ENCODE assay signal across 8 mouse cellular contexts in the genomic region with DNA sequence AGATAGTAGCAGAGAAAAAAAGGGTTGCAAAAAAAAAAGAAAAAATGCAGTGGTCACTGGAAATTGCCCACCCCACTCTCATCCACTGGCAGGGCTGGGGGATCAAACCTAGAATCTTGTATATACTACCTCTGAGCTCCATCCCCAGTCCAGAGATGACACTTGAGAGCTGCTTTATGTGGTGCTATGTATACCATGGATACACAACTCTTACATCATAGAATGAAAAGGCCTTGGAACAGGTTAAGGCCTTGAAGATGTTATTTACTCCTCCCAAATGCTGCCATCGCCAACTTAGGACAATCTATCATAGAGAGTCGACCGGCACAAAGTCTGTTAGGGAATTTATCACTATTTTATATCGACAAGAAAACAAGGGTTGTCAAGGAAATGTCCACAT. TPM values are rescaled to one million over a fixed set of nuclear protein-coding genes. Genes with fewer than 3 reads are reported as not detected.
A peak's percentile ranks its signal among the peaks of the same experiment; 100 is the strongest.
DNase-seq lines count a peak whose midpoint lies in the region; ATAC-seq and TF ChIP-seq lines count a peak whose summit lies in the region.

No protein-coding gene starts in this region.

- 83% methylated on average over 4 of the region's 4 CpGs for WGBS in embryonic facial prominence, embryonic 15.5 days
- 83% methylated on average over 4 of the region's 4 CpGs for WGBS in hindbrain, postnatal 0 days
- 89% methylated on average over 4 of the region's 4 CpGs for WGBS in midbrain, embryonic 16.5 days

- ATAC-seq in embryonic facial prominence, embryonic 15.5 days (ENCODE audit: insufficient number of reproducible peaks, low FRiP score, low TSS enrichment, low read depth), result no peak
- ATAC-seq in hindbrain, postnatal 0 days, result no peak
- ATAC-seq in midbrain, embryonic 16.5 days, result no peak

- no peak for TF ChIP-seq CTCF in layer of hippocampus, adult 2 months (conservative IDR thresholded peaks at IDR 0.05)
- no peak for TF ChIP-seq CTCF in hindbrain, postnatal 0 days (IDR thresholded peaks at IDR 0.05; ENCODE audit: low read depth)

- peak overlapping the region; percentile 66 for H3K4me2 ChIP-seq in embryonic facial prominence, embryonic 15.5 days (replicated peaks)
- H3K4me2 ChIP-seq in hindbrain, postnatal 0 days (ENCODE audit: low read depth, low read length), result peak overlapping the region; percentile 94
- H3K4me2 ChIP-seq in midbrain, embryonic 16.5 days (ENCODE audit: low read length), result peak overlapping the region; percentile 69

- H3K27ac ChIP-seq in layer of hippocampus, adult 2 months, result peak overlapping the region; percentile 99
- H3K27ac ChIP-seq in embryonic facial prominence, embryonic 15.5 days (replicated peaks), result peak overlapping the region; percentile 99
- peak overlapping the region; percentile 98 for H3K27ac ChIP-seq in hindbrain, postnatal 0 days
- H3K27ac ChIP-seq in midbrain, embryonic 16.5 days (ENCODE audit: low read length), result peak overlapping the region; percentile 92

- peaks cover 42% of the 10 kb centered on the region for H3K36me3 ChIP-seq in embryonic facial prominence, embryonic 15.5 days
- H3K36me3 ChIP-seq in hindbrain, postnatal 0 days (ENCODE audit: insufficient read depth, low read length), result peaks cover 33% of the 10 kb centered on the region
- H3K36me3 ChIP-seq in midbrain, embryonic 16.5 days (ENCODE audit: control insufficient read depth, insufficient read depth, low read length), result peaks cover 21% of the 10 kb centered on the region

- no peaks in the 10 kb centered on the region for H3K9me3 ChIP-seq in embryonic facial prominence, embryonic 15.5 days (replicated peaks)
- H3K9me3 ChIP-seq in hindbrain, postnatal 0 days (ENCODE audit: low read length), result no peaks in the 10 kb centered on the region
- H3K9me3 ChIP-seq in midbrain, embryonic 16.5 days (replicated peaks; ENCODE audit: control insufficient read depth, low read length, poor library complexity, severe bottlenecking), result no peaks in the 10 kb centered on the region

- peaks cover 39% of the 10 kb centered on the region for H3K4me1 ChIP-seq in embryonic facial prominence, embryonic 15.5 days
- peaks cover 24% of the 10 kb centered on the region for H3K4me1 ChIP-seq in hindbrain, postnatal 0 days (ENCODE audit: insufficient read depth, low read length)
- peaks cover 33% of the 10 kb centered on the region for H3K4me1 ChIP-seq in midbrain, embryonic 16.5 days (ENCODE audit: control insufficient read depth, insufficient read depth, low read length)

- no peaks in the 10 kb centered on the region for H3K27me3 ChIP-seq in embryonic facial prominence, embryonic 15.5 days
- H3K27me3 ChIP-seq in hindbrain, postnatal 0 days (ENCODE audit: insufficient read depth, low read length), result no peaks in the 10 kb centered on the region
- no peaks in the 10 kb centered on the region for H3K27me3 ChIP-seq in midbrain, embryonic 16.5 days (ENCODE audit: control insufficient read depth, insufficient read depth, low read depth, low read length)

- H3K4me3 ChIP-seq in layer of hippocampus, adult 2 months, result peak overlapping the region; percentile 57
- peak overlapping the region; percentile 99 for H3K4me3 ChIP-seq in embryonic facial prominence, embryonic 15.5 days (replicated peaks)
- H3K4me3 ChIP-seq in hindbrain, postnatal 0 days (ENCODE audit: low read length), result peak overlapping the region; percentile 89
- H3K4me3 ChIP-seq in midbrain, embryonic 16.5 days (ENCODE audit: low read depth, low read length), result peak overlapping the region; percentile 76; the same call in 1 of the 2 replicates

- H3K9ac ChIP-seq in embryonic facial prominence, embryonic 15.5 days, result peak overlapping the region; percentile 9; the same call in 1 of the 2 replicates
- 0 out of 2 replicates have a peak overlapping the region, but pooled peaks have one; percentile 97 for H3K9ac ChIP-seq in hindbrain, postnatal 0 days (replicated peaks; ENCODE audit: low read length)
- H3K9ac ChIP-seq in midbrain, embryonic 16.5 days (ENCODE audit: low read depth, low read length), result 0 out of 2 replicates have a peak overlapping the region, but pooled peaks have one; percentile 36

- no peak for DNase-seq in layer of hippocampus, adult 2 months (ENCODE audit: low spot score in 2 of 2)
- DNase-seq in layer of hippocampus, adult 8-10 months (ENCODE audit: low spot score in 2 of 2), result no peak
- no peak for DNase-seq in hindbrain, postnatal 0 days (ENCODE audit: low spot score)
- DNase-seq in Muller cell, postnatal 12 days (ENCODE audit: inconsistent ontology term), result no peak
- DNase-seq in urinary bladder, postnatal 10 days (ENCODE audit: low spot score), result no peak
- DNase-seq in retina, embryonic 14.5 days (ENCODE audit: low spot score), result no peak

RNA-seq across cellular contexts. Expression of a gene that starts 2.1 kb away (rescaled TPM):
- total RNA-seq in layer of hippocampus, adult 2 months (2021), result 10 to 100 TPM; 60.3 to 72.5 TPM
- 10 to 100 TPM; 56.2 to 72.2 (median 65.5) TPM for total RNA-seq in layer of hippocampus, adult 8-10 months (2022)
- 17.1 and 17.3 TPM in 2 replicates for polyA plus RNA-seq in embryonic facial prominence, embryonic 15.5 days (2015; fragmentation: Nextera tagmentation; extraction: Ambion mirVana)
- total RNA-seq in hindbrain, postnatal 0 days (2014; rRNA removed), result 36.6 and 40.7 TPM in 2 replicates
- 10.4 and 12.1 TPM in 2 replicates for polyA plus RNA-seq in hindbrain, postnatal 0 days (2015; fragmentation: Nextera tagmentation; extraction: Ambion mirVana)
- polyA plus RNA-seq in midbrain, embryonic 16.5 days (2015; fragmentation: Nextera tagmentation; extraction: Ambion mirVana), result 9.1 and 12.5 TPM in 2 replicates

RNA-seq across cellular contexts. Expression of a gene that starts 17.4 kb away (rescaled TPM):
- 10 to 100 TPM; 29.2 to 35.3 TPM for total RNA-seq in layer of hippocampus, adult 2 months (2021)
- total RNA-seq in layer of hippocampus, adult 8-10 months (2022), result 10 to 100 TPM; 30.0 to 35.5 (median 34.0) TPM
- 46.3 and 55.9 TPM in 2 replicates for polyA plus RNA-seq in embryonic facial prominence, embryonic 15.5 days (2015; fragmentation: Nextera tagmentation; extraction: Ambion mirVana)
- 57.2 and 58.5 TPM in 2 replicates for total RNA-seq in hindbrain, postnatal 0 days (2014; rRNA removed)
- polyA plus RNA-seq in hindbrain, postnatal 0 days (2015; fragmentation: Nextera tagmentation; extraction: Ambion mirVana), result 27.0 and 31.4 TPM in 2 replicates
- 32.9 and 36.0 TPM in 2 replicates for polyA plus RNA-seq in midbrain, embryonic 16.5 days (2015; fragmentation: Nextera tagmentation; extraction: Ambion mirVana)

RNA-seq across cellular contexts. Expression of a gene that starts 27.9 kb away (rescaled TPM):
- 1 to 10 TPM; 5.0 to 7.6 TPM for total RNA-seq in layer of hippocampus, adult 2 months (2021)
- 1 to 10 TPM; 4.5 to 7.3 (median 5.5) TPM for total RNA-seq in layer of hippocampus, adult 8-10 months (2022)
- polyA plus RNA-seq in embryonic facial prominence, embryonic 15.5 days (2015; fragmentation: Nextera tagmentation; extraction: Ambion mirVana), result 8.0 and 8.8 TPM in 2 replicates
- 8.6 and 9.4 TPM in 2 replicates for total RNA-seq in hindbrain, postnatal 0 days (2014; rRNA removed)
- polyA plus RNA-seq in hindbrain, postnatal 0 days (2015; fragmentation: Nextera tagmentation; extraction: Ambion mirVana), result 7.7 and 7.9 TPM in 2 replicates
- polyA plus RNA-seq in midbrain, embryonic 16.5 days (2015; fragmentation: Nextera tagmentation; extraction: Ambion mirVana), result 16.5 and 17.6 TPM in 2 replicates

RNA-seq across cellular contexts. Expression of a gene that starts 34.9 kb away (rescaled TPM):
- total RNA-seq in layer of hippocampus, adult 2 months (2021), result 100 to 1,000 TPM; 118 to 127 TPM
- total RNA-seq in layer of hippocampus, adult 8-10 months (2022), result 100 to 1,000 TPM; 118 to 139 (median 120) TPM
- polyA plus RNA-seq in embryonic facial prominence, embryonic 15.5 days (2015; fragmentation: Nextera tagmentation; extraction: Ambion mirVana), result 48.6 and 52.4 TPM in 2 replicates
- total RNA-seq in hindbrain, postnatal 0 days (2014; rRNA removed), result 49.0 and 174 TPM in 2 replicates
- 29.4 and 29.7 TPM in 2 replicates for polyA plus RNA-seq in hindbrain, postnatal 0 days (2015; fragmentation: Nextera tagmentation; extraction: Ambion mirVana)
- polyA plus RNA-seq in midbrain, embryonic 16.5 days (2015; fragmentation: Nextera tagmentation; extraction: Ambion mirVana), result 38.4 and 49.5 TPM in 2 replicates

RNA-seq across cellular contexts. Expression of a gene that starts 42.5 kb away (rescaled TPM):
- total RNA-seq in layer of hippocampus, adult 2 months (2021), result 10 to 100 TPM in 1 of 2 experiments, 1 to 10 TPM in 1; 9.0 to 12.0 TPM
- 10 to 100 TPM in 1 of 4 experiments, 1 to 10 TPM in 3; 8.1 to 17.1 (median 9.6) TPM for total RNA-seq in layer of hippocampus, adult 8-10 months (2022)
- 14.6 and 14.7 TPM in 2 replicates for polyA plus RNA-seq in embryonic facial prominence, embryonic 15.5 days (2015; fragmentation: Nextera tagmentation; extraction: Ambion mirVana)
- 18.9 and 27.6 TPM in 2 replicates for total RNA-seq in hindbrain, postnatal 0 days (2014; rRNA removed)
- polyA plus RNA-seq in hindbrain, postnatal 0 days (2015; fragmentation: Nextera tagmentation; extraction: Ambion mirVana), result 11.1 and 11.2 TPM in 2 replicates
- polyA plus RNA-seq in midbrain, embryonic 16.5 days (2015; fragmentation: Nextera tagmentation; extraction: Ambion mirVana), result 14.1 and 15.7 TPM in 2 replicates

Comparison
In these comparisons a context has a peak if more than half of its experiments do, and no peak if none do; other contexts are left out.
1. H3K9ac ChIP-seq: peak in every context shown above with its lines; median percentile 97 in hindbrain, postnatal 0 days; 36 in midbrain, embryonic 16.5 days; 9 in embryonic facial prominence, embryonic 15.5 days.